Mouse (Mus musculus) left cerebral cortex, postnatal 10 days (tissue): ENCODE data around the gene Dnah6. TPM values are rescaled to one million over a fixed set of nuclear protein-coding genes. Genes with fewer than 3 reads are reported as not detected.

ENCODE experiments used
- DNase-seq, 2 experiments: peaks; one replicate each; pipeline ENCODE4 v3.0.0; 2021 to 2022; ENCODE audit warnings: low spot score in 2 of 2, mixed read lengths in 1 of 2; ENCODE audit errors: extremely low spot score in 1 of 2
- intact Hi-C: fragments of 180-260 bp; cut with DNase I; formaldehyde crosslinking; loops from one replicate; pipeline ENCODE4 v1.15.1; 2025
- total RNA-seq, 2 experiments: library from RNA; stranded (reverse); gene quantifications; 2 replicates each; pipeline ENCODE4 v1.2.3; 2021

Gene Dnah6
- total RNA-seq, 2 experiments from 2014 or later = 1.0 to 1.1 TPM

- DNase-seq = no peak
- intact Hi-C loops = no loop called here
Measured at GRCm38 (mm10) chr6:72998809-72999208, 222.6 kb downstream of the Dnah6 start.

DNA sequence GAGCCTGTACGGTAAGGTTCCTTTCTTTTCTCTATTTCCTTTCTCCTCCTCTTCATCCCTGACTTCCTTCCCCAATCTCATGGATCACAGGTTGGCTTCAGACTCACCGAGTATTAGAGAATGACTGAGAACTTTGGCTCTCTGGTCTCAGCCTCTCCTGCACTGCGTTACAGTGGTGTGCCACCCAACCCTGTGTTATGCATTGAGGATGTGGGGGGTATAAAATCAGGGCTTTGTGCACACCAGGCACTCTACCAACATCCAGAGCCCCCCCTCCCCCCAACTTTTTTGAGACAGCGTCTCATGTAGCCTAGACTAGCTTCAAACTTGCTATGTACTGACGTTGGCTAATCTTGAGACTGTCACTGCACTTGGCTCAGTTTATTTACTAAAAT is 227.8 kb downstream of the Dnah6 start:
- no peak for DNase-seq
- intact Hi-C loops = no loop called here

DNA sequence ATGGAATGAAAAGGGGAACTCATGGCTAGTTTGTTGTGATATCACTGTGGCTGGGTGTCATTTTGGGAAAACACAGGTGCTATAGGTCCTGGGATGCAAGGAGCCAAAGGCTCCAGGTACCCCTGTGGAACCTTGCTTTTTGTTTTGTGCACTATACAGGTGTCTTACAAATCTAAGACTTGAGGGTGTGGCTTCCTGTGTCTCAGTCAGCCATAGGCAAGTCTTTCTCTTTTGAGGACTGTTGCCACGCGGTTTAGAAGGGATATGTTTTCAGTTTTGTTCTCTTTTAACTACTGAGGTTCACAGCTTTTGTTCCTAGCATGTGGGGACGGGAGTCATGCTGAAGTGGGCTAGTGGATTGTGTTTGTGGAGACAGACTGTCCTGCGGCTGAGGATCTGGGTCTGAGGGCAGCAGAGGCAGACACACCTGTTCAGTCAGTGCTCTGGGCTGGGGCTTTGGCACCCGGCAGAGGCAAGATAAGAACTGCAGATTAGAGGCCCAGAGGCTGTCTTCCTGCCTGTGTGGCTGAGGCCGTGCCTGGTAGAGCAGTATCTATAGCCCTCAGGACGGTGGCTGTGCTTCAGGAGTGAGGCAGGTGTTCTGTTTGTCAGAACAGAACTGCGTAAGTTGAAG is 228.3 kb downstream of the Dnah6 start:
- DNase-seq = no peak
- intact Hi-C loops = no loop called here

DNA sequence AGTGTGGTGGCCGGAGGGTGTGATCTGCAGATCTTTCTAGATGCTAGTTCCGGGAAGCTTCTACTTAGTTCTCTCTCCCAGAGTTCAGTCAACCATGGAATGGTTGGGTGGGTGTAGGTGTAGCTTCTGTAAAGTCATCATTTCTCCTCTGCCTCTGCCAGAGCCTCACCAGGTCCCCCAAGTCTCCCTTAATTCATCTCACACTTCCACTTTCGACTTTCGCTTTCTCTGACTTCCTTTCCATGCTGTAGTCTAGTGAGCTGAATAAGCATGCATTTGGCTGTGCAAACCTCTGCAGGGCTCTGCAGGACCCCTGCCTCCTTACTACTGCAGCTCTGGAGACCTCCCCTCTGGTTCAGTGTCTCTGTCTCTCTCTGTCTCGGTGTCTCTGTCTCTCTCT is 231.2 kb downstream of the Dnah6 start:
- no peak for DNase-seq
- intact Hi-C loops = no loop called here

- peak in 1 of 2 experiments; percentile 63 for DNase-seq
- intact Hi-C loops = no loop called here
Measured at GRCm38 (mm10) chr6:72989028-72989736, 232.3 kb downstream of the Dnah6 start.

GRCm38 (mm10) chr6:72982506-72982905 is 238.9 kb downstream of the Dnah6 start:
- intact Hi-C loops = no loop called here
- DNase-seq = no peak

DNA sequence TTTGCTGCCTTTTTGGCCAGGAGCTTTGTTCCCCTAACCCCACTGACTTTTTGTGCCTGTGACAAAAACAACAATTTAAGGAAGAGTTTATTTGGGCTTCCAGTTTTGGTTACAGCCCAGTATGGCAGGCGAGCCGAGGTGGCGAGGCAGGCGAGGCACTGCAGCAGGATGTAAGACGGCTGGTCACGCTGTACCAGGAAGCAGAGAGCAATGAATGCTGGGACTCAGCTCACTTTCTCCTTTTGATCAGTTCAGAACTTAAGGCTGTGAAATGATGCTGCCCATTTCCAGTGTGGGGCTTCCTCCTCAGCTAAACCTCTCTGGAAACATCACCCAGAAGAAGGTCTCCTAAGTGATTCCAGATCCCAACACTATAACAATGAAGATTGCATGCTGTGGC is 239.6 kb downstream of the Dnah6 start:
- DNase-seq = no peak
- intact Hi-C loops = no loop called here

DNA sequence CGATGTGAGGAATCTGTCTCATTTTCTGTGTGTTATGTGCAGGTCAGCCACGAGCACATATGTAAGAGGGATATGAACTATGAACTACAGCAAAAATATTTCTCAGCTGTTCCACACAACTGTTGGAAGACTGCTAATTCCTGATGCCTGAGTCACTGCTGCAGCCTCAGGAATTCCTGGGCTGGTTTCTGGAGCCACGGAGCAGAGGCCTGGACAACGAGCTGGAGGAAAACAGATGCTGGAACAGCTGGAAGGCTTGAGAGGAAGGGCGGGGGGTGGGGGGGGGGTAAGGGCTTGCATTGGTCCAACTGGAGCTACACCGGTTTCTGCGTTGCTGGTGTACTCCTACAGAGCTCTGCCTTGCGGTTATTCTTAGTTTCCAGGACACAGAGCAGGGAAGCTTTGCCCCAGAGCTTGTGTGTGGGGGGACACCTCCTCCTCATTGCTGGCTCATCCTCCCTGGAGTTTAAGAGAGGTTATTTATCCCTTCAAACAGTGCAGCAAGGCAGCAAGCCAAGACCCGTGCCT is 240.3 kb downstream of the Dnah6 start:
- intact Hi-C loops = no loop called here
- peak in 1 of 2 experiments; percentile 56 for DNase-seq

DNA sequence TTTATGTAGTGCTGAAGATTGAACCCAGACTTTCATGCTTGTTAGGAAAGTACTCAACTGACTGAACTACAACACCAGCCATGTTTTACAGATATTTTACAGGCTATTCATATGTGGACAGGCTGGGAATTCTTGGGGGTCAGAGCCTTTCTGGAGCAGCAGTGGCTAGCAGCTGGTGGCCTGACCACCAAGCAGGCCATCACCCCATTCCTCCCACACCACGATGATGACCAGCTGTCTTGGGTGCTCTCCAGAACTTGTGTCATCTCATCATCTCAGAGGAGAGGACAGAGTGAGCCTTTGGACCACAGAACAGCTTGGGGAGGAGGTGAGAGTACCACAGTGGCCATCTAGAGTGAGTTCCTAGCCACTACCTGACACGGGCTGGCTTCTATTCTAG is 244.6 kb downstream of the Dnah6 start:
- DNase-seq = no peak
- intact Hi-C loops = no loop called here

GRCm38 (mm10) chr6:72971074-72971473 is 250.4 kb downstream of the Dnah6 start:
- no peak for DNase-seq
- intact Hi-C loops = no loop called here

DNA sequence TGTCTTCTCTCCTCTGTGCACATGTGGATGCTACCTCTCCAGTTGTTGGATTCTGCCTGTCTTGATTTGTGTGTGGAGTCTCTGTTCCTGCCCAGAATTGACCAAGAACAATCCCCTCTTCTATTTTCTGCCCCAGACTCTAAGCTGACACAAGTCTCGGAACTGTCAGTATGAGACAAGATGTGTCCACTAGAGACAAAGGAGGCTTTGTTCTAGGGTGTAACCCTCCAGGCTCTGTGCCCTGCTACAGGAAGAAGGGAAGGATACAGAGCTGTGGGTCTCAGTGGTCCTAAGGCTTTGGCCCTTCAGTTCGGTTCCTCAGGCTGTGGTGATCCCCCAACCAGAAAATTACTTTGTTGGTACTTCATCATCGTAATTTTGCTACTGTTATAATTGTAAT is 251.7 kb downstream of the Dnah6 start:
- intact Hi-C loops = no loop called here
- DNase-seq = no peak

Other genes starting within 250 kb of the Dnah6 start
- 100 to 1,000 TPM in 1 of 2 experiments, 10 to 100 TPM in 1; 90.2 to 103 TPM for gene Suclg1, start 26.7 kb upstream of the Dnah6 start, total RNA-seq
- not detected for gene 4931417E11Rik, start 248.0 kb upstream of the Dnah6 start, total RNA-seq